Mouse (Mus musculus) liver, embryonic 16.5 days (tissue): ENCODE results near the gene Ctdnep1. TPM values are rescaled to one million over a fixed set of nuclear protein-coding genes. Genes with fewer than 3 reads are reported as not detected.

Source experiments
- ATAC-seq: fragments of 200-750 bp; cut with Nextera tagmentation; 2 replicates; pipeline ENCODE4 v1.8.0; 2017; ENCODE audit warnings: low read depth, mild to moderate bottlenecking, moderate number of reproducible peaks, moderate library complexity
- H3K27ac ChIP-seq: fragments of 300-500 bp; sonication (generic); 2 replicates; pipeline ENCODE4 v1.5.1; 2014; ENCODE audit warnings: mild to moderate bottlenecking, low read length
- H3K27me3 ChIP-seq: fragments of 300-500 bp; sonication (generic); 2 replicates; pipeline ENCODE4 v1.6.1; 2014; ENCODE audit warnings: low read depth, low read length, mixed read lengths; ENCODE audit not compliant: control insufficient read depth, insufficient read depth
- H3K36me3 ChIP-seq: fragments of 300-500 bp; sonication (generic); 2 replicates; pipeline ENCODE4 v1.6.1; 2014; ENCODE audit warnings: mild to moderate bottlenecking; ENCODE audit not compliant: control insufficient read depth, insufficient read depth
- H3K4me1 ChIP-seq: fragments of 300-500 bp; sonication (generic); 2 replicates; pipeline ENCODE4 v1.6.1; 2014; ENCODE audit warnings: low read depth, low read length, mixed read lengths; ENCODE audit not compliant: control insufficient read depth
- H3K4me2 ChIP-seq: fragments of 300-500 bp; sonication (generic); 2 replicates; pipeline ENCODE4 v1.6.1; 2014; ENCODE audit warnings: low read depth, low read length, mixed read lengths
- H3K4me3 ChIP-seq: fragments of 300-500 bp; sonication (generic); 2 replicates; pipeline ENCODE4 v1.5.1; 2014; ENCODE audit warnings: low read depth, mild to moderate bottlenecking, low read length
- H3K9ac ChIP-seq: fragments of 300-500 bp; sonication (generic); 2 replicates; pipeline ENCODE4 v1.6.1; 2014; ENCODE audit warnings: low read depth, low read length
- H3K9me3 ChIP-seq: fragments of 300-500 bp; sonication (generic); replicated peaks from 2 replicates; pipeline ENCODE4 v1.6.1; 2016; ENCODE audit warnings: low read length; ENCODE audit not compliant: control insufficient read depth
- WGBS: fragments of 180-500 bp; shearing (Covaris S2); extraction: QIAGEN DNeasy Blood & Tissue Kit; methylation state at CpG from one replicate; pipeline ENCODE4 v1.1.7; 2014; ENCODE audit not compliant: insufficient replicate concordance; 5-methylcytosine and 5-hydroxymethylcytosine counted together
- polyA plus RNA-seq: library from polyadenylated mRNA; unstranded; fragments of >200 nt; fragmentation: Nextera tagmentation; extraction: Ambion mirVana; gene quantifications from 2 replicates; pipeline ENCODE4 v1.2.1, GENCODE M21; 2015

Ctdnep1 gene
- polyA plus RNA-seq: 7.1 and 7.3 TPM in 2 replicates

GRCm38 (mm10) chr11:69981141-69981762, at the start of gene Ctdnep1:
Gene Ctdnep1, plus strand, starts transcription at chr11:69981156.
- H3K9me3 ChIP-seq: no peaks in the 10 kb centered on the region
- H3K4me3 ChIP-seq: peak within 1 kb of the TSS; percentile 81
- under 1% methylated on average over 42 of the region's 43 CpGs for WGBS
- H3K9ac ChIP-seq: peak within 1 kb of the TSS; percentile 96
- peaks cover 25% of the 10 kb centered on the region for H3K4me1 ChIP-seq
- peak; percentile 0; the same call in 1 of the 2 replicates for ATAC-seq
- peak within 1 kb of the TSS; percentile 87 for H3K4me2 ChIP-seq
- peaks cover 18% of the 10 kb centered on the region for H3K36me3 ChIP-seq
- H3K27me3 ChIP-seq: no peaks in the 10 kb centered on the region
- H3K27ac ChIP-seq: peak within 1 kb of the TSS; percentile 97

DNA sequence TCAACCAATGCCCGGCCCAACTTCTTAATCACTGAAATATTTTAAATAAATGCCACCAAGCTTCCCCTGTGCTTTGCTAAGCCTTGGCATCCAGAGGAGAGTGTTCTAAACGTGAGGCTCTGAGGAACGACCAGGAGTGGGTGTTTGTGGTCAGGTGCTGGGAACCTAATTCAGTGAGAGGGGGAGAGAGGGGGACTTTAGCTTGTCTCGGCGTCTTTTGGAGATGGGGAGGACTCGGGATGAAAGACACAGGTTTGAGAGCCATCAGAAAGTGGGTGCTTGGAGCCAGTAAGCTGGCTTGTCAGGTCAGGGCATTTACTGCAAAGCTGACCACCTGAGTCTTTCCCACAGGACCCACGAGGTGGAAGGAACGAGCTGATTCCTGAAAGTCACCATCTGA, 49.2 kb upstream of the Ctdnep1 start:
- no peak overlapping the region for H3K4me2 ChIP-seq
- peak overlapping the region; percentile 6; the same call in 1 of the 2 replicates for H3K27ac ChIP-seq

GRCm38 (mm10) chr11:69932254-69932653, 48.7 kb upstream of the Ctdnep1 start:
- no peak overlapping the region for H3K9ac ChIP-seq
- 24% methylated on average over 3 of the region's 3 CpGs for WGBS
- no peaks in the 10 kb centered on the region for H3K9me3 ChIP-seq
- H3K27me3 ChIP-seq: peaks cover 31% of the 10 kb centered on the region
- H3K36me3 ChIP-seq: no peaks in the 10 kb centered on the region
- H3K4me3 ChIP-seq: no peak overlapping the region
- no peak for ATAC-seq
- H3K4me2 ChIP-seq: no peak overlapping the region
- H3K4me1 ChIP-seq: peaks cover 25% of the 10 kb centered on the region
- no peak overlapping the region for H3K27ac ChIP-seq

More for the DNA sequence above, 49.2 kb upstream of the Ctdnep1 start:
- peaks cover 26% of the 10 kb centered on the region for H3K27me3 ChIP-seq
- WGBS: 38% methylated on average over 8 of the region's 8 CpGs
- no peaks in the 10 kb centered on the region for H3K9me3 ChIP-seq
- H3K9ac ChIP-seq: no peak overlapping the region
- H3K4me1 ChIP-seq: peaks cover 25% of the 10 kb centered on the region
- H3K4me3 ChIP-seq: no peak overlapping the region
- no peak for ATAC-seq
- H3K36me3 ChIP-seq: no peaks in the 10 kb centered on the region

DNA sequence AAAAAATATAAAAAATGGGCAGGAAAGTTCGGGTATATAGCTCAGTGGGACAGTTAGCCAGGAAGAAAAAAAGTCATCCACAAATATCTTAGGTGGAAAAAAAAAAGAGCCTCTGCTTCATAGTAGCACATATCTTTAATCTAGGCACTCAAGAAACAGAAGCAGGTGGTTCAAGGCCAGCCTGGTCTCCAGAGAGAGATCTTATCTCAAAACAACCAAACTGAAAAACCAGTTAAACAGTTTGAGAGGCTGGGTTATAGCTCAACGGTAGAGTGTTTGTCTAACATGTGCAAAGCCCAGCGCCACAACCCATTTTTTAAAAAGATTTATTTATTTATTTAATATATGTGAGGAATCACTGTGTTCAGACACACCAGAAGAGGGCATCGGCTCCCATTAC, 47.9 kb upstream of the Ctdnep1 start:
- Histone ChIP-seq H3K27me3 (peaks cover 39% of the 10 kb centered on the region), H3K9me3 (no peaks in the 10 kb centered on the region), H3K36me3 (no peaks in the 10 kb centered on the region), H3K4me3 (no peak overlapping the region), H3K27ac (no peak overlapping the region), H3K4me1 (peaks cover 25% of the 10 kb centered on the region), H3K9ac (no peak overlapping the region), H3K4me2 (no peak overlapping the region)
- ATAC-seq: no peak
- WGBS: 50% methylated on average over 4 of the region's 4 CpGs

- peak; percentile 62 for ATAC-seq
- Histone ChIP-seq H3K36me3 (no peaks in the 10 kb centered on the region), H3K4me3 (peak overlapping the region; percentile 27; the same call in 1 of the 2 replicates), H3K9me3 (no peaks in the 10 kb centered on the region), H3K27ac (no peak overlapping the region), H3K4me1 (peaks cover 25% of the 10 kb centered on the region), H3K4me2 (peak overlapping the region; percentile 57), H3K9ac (no peak overlapping the region), H3K27me3 (peaks cover 49% of the 10 kb centered on the region)
- 2% methylated on average over 18 of the region's 18 CpGs for WGBS
These were observed 46.8 kb upstream of the Ctdnep1 start for GRCm38 (mm10) chr11:69934169-69934568.

- Histone ChIP-seq H3K4me2 (peak overlapping the region; percentile 95), H3K9ac (no peak overlapping the region), H3K27me3 (peaks cover 52% of the 10 kb centered on the region)
These were observed 46.3 kb upstream of the Ctdnep1 start for GRCm38 (mm10) chr11:69934681-69935080.

DNA sequence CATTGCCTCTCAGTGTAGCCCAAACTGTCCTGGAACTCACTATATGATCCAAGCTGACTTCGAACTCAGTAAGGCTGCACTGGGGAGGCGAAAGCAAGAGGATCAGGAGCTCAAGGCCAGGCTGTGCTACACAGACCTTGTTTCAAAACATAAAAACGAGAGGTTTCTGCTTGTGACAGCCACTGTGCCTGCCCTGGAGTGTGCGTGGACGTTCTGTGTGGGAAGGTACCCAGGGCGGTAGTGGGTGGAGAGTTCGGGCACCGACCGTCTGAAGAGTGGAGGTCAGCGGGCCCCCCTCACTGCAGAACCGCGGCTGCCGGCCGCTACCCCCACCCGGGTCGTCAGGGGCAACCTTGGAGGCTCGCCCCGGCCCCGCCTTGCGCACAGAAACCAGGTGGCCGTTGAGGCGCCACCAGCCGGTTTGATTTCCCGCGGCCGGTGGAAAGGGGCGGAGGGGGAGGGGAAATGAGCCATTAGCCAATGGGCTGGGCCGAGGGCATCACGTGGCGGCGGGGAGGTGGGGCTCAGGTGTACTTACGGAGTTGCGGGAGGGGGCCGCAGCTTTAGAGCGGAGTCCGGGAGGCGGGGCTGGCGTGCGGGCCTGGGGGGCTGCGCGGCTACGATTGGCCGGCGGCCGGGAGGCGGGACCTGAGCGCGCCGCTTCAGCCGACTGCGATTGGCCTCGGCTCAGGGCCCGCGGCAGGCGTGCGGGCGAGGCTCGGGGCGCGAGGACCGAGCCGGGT, 45.6 kb upstream of the Ctdnep1 start, which contains the start of gene Ybx2:
Gene Ybx2 (plus strand): TSS at position 660 of the 743 bp plus-strand sequence.
- peak within 1 kb of the TSS; percentile 64 for H3K4me3 ChIP-seq
- H3K27me3 ChIP-seq: peaks cover 59% of the 10 kb centered on the region
- no peaks in the 10 kb centered on the region for H3K36me3 ChIP-seq
- ATAC-seq: peak; percentile 81
- H3K4me1 ChIP-seq: peaks cover 25% of the 10 kb centered on the region
- 3% methylated on average over 45 of the region's 62 CpGs for WGBS
- peak within 1 kb of the TSS; percentile 95 for H3K4me2 ChIP-seq
- no peaks in the 10 kb centered on the region for H3K9me3 ChIP-seq
- no peak within 1 kb of the TSS for H3K27ac ChIP-seq
- peak within 1 kb of the TSS; percentile 54 for H3K9ac ChIP-seq

More at GRCm38 (mm10) chr11:69934681-69935080, 46.3 kb upstream of the Ctdnep1 start:
- ATAC-seq: no peak
- Histone ChIP-seq H3K4me3 (peak overlapping the region; percentile 27; the same call in 1 of the 2 replicates), H3K27ac (no peak overlapping the region), H3K36me3 (no peaks in the 10 kb centered on the region), H3K9me3 (no peaks in the 10 kb centered on the region), H3K4me1 (peaks cover 25% of the 10 kb centered on the region)
- WGBS: 11% methylated on average over 6 of the region's 6 CpGs

- ATAC-seq: no peak
- 1% methylated on average over 29 of the region's 30 CpGs for WGBS
These were observed 44.8 kb upstream of the Ctdnep1 start for GRCm38 (mm10) chr11:69936156-69936555.

More at GRCm38 (mm10) chr11:69936156-69936555, 44.8 kb upstream of the Ctdnep1 start:
- Histone ChIP-seq H3K9ac (peak overlapping the region; percentile 54; the same call in 1 of the 2 replicates), H3K27me3 (peaks cover 63% of the 10 kb centered on the region), H3K4me2 (peak overlapping the region; percentile 95), H3K27ac (no peak overlapping the region), H3K9me3 (no peaks in the 10 kb centered on the region), H3K4me1 (peaks cover 25% of the 10 kb centered on the region), H3K36me3 (no peaks in the 10 kb centered on the region), H3K4me3 (peak overlapping the region; percentile 64)
